Mouse (Mus musculus) right cerebral cortex, postnatal 25 days (tissue): ENCODE data around the gene Rilpl1.
"Not testable (repeated sequence)": the region's sequence is repeated elsewhere in the genome, so short reads cannot be mapped to it uniquely, and the experiment has no call there.

ENCODE experiments used
- DNase-seq: peaks from one replicate; pipeline ENCODE4 v3.0.0; 2022

Rilpl1 gene

DNA sequence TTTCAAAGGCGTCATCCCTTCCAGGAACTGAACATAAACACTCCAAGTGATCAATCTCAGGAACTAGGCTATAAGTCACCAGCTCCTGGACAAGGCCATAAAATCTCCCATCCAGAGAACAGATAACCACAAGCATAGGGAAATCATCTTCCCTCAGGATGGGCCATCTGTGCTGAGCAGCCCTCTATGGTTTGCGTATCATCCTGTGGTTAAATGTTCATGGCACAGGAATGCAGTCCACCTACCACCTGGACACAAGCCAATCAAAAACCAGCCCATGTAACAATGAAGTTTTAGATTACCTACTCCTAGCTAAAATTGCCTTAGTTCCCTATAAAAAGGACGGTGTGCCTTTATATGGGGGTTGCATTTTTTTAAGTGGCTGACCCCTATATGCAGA, 42.3 kb downstream of the Rilpl1 start:
- DNase-seq: no peak

DNA sequence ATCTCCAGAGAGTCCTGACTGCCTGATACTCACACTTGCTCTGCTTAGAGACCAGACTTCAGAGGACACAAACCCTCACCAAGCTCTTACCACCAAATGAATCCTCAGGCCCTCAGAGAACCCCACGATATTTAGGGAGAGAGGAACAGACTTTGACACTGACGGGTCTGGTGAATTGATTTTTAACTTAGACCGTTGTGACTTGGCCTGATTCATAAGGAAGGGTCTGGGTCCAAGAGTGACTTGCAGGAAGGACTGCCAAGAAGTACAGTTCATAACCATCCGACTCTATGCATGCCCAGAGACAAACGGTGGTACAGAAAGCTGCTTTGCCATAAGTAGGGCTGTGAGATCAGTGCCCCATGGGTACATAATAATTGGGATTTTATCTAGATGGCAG, 45.5 kb downstream of the Rilpl1 start:
- no peak for DNase-seq

DNA sequence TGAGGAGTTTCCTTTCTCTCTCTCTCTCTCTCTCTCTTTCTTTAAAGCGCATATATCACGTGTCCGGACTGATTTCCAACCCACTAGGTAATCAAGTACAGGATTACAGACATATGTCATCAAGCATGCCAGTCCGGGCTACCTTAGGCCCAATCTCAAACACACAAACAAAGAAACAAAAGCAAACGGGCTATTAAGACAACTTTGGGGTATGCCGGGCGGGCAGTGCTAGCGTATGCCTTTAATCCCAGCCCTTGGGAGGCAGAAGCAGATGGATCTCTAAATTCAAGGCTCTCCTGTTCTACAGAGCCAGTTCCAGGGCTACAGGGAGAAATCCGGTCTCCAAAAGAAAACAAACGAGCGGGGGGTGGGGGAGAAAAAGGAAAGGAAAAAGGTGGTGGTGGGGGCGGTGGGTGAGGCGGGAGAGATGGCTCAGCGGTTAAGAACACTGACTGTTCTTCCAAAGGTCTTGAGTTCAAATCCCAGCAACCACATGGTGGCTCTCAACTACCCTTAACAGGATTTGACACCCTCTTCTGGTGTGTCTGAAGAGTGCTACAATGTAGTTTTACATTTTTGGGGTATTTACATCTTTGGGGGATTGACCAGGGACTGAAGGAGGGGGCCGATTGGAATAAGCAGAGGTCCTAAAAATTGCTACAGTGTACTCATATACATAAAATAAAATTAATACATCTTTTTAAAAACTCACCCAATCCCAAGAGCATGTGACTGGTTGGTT, 47.4 kb downstream of the Rilpl1 start:
- DNase-seq: no peak

DNA sequence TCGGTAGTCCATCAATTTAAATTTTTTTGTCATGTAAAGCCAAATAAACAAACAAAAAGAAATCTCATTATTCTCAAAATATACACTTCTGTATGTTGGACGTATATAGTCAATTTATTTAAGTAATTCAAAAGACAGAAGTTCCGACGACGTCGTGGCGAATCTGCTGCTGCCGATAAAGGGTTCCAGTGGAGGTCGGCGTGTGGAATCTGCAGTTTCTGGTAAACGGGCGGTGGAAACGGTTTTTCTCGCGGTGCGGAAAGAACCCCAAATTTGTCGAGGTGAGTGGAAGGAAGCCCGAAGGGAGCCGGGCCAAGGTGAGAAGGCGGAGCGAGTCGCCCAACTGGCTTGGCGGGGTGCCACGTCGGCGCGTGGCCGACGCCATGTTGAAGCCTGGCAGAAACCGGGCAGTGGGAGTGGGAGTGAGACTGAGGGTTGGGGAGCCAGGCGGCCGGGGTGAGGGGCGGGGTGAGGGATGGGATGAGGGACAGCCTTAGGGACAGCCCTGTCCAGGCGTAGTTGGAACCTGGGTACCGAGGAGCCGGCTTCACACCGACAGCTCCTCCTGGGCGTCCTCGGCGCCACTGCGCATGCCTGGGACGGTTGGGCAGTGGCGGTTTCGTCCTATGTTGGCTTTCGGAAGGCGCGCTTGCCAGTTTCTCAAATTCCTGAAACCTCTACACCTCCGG, 48.1 kb downstream of the Rilpl1 start, which contains the start of gene Snrnp35:
Gene Snrnp35 (plus strand): TSS at position 169 of the 689 bp plus-strand sequence.
- DNase-seq: peak; percentile 89

DNA sequence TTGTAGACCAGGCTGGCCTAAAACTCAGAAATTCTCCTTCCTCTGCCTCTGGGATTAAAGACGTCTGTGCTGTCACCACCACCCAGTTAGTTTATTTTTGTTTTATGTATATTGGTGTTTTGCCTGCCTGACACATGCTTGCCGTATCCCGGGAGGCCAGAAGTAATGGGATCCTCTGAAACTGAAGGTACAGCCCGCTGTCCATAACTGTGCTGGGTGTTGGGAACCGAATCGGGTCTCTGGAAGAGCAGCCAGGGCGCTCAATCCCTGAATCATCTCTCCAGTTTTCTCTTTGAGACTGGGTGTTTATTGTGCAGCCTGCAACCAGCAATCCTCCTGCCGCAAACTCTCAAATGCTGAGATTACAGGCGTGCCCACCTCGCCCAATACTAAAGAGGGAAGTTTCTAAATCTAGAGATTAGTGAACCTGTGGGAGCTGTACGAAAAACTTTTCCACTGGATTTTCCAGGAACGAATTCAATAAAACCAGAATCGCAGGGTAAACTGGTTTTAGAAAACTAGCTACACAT, 48.7 kb downstream of the Rilpl1 start:
- DNase-seq: no peak

DNA sequence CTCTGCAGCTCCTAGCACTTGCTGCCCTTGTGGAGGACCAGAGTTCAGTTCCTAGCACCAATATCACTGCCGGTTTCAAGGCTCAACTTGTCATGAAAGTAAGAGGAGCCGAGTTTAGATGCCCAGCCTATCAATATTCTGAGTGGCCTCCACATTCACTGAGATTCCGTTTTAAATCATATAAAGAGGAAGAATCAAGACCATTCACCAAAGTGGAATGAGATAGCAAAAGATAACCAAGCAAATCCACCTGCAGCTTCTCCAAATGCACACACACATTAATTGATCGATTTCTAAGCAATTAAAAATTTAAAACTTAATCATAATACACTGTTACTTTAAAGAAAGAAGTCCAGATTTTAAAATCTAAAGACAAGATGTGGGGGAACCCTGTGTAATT, 49.5 kb downstream of the Rilpl1 start:
- DNase-seq: no peak

DNA sequence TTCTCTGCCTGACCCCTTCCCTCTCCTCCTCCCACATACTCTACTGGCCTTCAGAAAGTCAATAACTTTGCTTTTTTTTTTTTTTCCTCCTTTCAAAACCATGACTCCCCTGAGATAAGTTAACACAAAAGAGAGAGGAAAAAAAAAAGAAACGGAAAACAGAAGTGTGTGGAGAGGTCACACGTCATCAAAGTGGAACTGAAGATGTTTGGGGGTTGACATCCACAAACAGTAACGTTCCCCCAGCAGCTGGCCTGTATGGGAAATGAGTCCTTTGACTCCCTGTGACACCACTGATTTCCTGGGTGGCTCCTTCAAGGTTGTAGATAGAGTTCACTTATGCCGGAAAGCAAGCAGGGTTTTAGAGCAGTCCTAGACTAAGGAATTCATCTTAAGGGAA, 51.1 kb downstream of the Rilpl1 start:
- DNase-seq: no peak

DNA sequence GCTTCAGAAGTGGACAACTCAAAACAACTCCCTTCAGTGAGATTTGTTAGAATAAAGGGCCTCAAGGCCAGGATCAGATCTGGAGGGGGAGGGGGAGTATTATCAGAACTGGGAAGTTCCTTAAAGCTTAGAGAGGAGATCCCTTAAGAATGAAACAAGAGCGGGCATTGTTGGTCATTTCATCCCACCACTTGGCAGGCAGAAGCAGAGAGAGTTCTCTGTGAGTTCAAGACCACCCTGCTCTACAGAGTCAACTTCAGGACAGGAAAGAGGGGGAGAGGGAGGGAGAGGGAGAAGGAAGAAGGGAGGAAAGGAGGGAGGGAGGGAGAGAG, 52.4 kb downstream of the Rilpl1 start:
- DNase-seq: no peak

- no peak for DNase-seq
These were observed 60.5 kb downstream of the Rilpl1 start for GRCm38 (mm10) chr5:124470591-124471171.

GRCm38 (mm10) chr5:124469486-124469885, 61.7 kb downstream of the Rilpl1 start:
- DNase-seq: no peak

DNA sequence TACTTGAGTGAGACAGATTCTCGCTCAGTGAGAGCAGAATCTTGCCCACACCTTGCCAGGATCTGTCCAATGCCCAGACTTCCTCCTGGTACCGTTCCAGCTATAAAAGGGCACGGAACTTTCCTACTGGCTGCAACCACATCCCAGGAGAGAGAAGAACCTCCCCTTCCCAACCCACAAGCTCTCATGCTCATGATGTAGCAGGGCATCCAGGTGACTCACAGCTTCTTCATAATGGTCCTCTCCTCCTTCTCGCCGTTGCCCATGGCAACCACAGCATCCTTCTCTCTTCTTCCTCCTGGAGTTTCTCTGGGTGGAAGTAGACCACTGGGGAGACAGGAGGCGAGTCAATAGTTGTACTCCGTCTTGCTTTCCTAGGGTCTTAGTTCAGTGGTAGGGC, 62.8 kb downstream of the Rilpl1 start:
- peak; percentile 46 for DNase-seq

GRCm38 (mm10) chr5:124467766-124468165, 63.4 kb downstream of the Rilpl1 start:
- DNase-seq: no peak

GRCm38 (mm10) chr5:124464905-124465304, 66.3 kb downstream of the Rilpl1 start:
- DNase-seq: no peak

DNA sequence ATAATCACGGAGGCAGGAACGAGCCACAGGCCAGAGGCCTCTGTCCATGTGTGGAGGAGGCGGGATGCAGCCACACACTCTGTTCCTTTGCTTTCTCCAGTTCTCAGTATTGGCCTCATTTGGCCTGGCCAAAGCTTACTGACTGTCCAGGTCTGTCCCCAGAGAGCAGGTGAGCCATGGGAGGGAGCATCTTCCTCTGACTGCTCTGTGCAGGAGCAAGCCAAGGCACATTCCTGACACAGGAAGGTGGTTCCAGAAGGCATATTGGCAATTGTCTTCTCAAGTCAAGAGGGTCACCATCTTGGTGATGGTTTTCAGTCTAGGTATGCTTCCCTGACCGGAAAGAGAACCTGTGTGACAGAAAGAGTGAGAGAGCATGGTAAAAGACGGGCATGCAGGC, 67.7 kb downstream of the Rilpl1 start:
- DNase-seq: no peak

GRCm38 (mm10) chr5:124462297-124463025, 68.7 kb downstream of the Rilpl1 start:
- DNase-seq: no peak

DNA sequence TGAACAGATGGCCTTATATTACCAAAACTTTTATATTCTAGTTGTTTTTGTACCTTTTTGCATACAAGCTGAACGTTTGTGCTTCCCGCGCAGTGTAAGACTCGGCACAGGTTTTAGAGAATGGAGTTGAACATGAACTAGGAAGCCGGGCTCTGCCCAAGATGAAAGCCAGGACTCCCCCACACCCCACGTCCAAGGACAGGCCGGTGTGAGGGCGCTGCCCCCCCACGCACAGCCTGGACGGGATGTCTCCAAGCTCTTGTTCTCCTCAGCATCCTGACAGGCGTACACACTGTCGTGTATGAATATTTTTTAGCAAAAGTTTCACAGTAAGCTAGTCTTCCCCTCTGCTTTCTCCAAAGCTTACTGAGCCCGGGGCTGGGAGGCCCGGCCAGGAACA, 70.3 kb downstream of the Rilpl1 start:
- not testable (repeated sequence) for DNase-seq

GRCm38 (mm10) chr5:124456762-124457161, 74.4 kb downstream of the Rilpl1 start:
- DNase-seq: peak; percentile 25

DNA sequence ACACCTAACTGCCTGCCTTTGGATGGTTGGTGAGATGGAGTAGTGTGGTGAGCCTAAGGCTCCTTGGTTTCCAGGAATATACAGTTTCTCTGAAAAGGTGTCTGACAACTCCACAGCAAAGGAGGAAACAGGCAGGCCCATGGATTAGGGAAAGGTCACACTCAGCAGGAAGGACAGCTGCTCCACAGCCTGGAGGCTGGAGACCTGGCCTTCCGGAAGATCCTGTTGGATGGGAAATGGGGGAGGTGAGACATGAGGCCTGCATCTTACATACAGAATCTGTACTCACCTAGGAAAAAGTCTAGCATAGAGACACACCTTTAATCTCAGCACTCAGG, 77.1 kb downstream of the Rilpl1 start:
- DNase-seq: no peak

- peak; percentile 61 for DNase-seq
These were observed 77.7 kb downstream of the Rilpl1 start for GRCm38 (mm10) chr5:124453339-124454081.

GRCm38 (mm10) chr5:124452494-124453228, 78.5 kb downstream of the Rilpl1 start:
- no peak for DNase-seq

- no peak for DNase-seq
These were observed 80.4 kb downstream of the Rilpl1 start for GRCm38 (mm10) chr5:124450641-124451340.
